Mouse (Mus musculus) thymus, adult 2 months (tissue): ENCODE results near the gene Nos1ap. TPM values are rescaled to one million over a fixed set of nuclear protein-coding genes. Genes with fewer than 3 reads are reported as not detected.
A peak's percentile ranks its signal among the peaks of the same experiment; 100 is the strongest.

Experiments
- DNase-seq: peaks from one replicate; pipeline ENCODE4 v3.0.0; 2021
- H3K27ac ChIP-seq: fragments of 200-500 bp; 2 replicates; pipeline ENCODE4 v1.5.1; 2012; ENCODE audit warnings: low read length, control low read depth; ENCODE audit not compliant: control insufficient read depth, insufficient read depth
- H3K27me3 ChIP-seq: fragments of 200-500 bp; 2 replicates; pipeline ENCODE4 v1.6.1; 2012; ENCODE audit warnings: mild to moderate bottlenecking, low read length, moderate library complexity, mixed read lengths; ENCODE audit not compliant: control insufficient read depth, insufficient read depth
- H3K36me3 ChIP-seq: fragments of 200-500 bp; 2 replicates; pipeline ENCODE4 v1.6.1; 2012; ENCODE audit warnings: mild to moderate bottlenecking, low read length, moderate library complexity; ENCODE audit not compliant: control insufficient read depth, insufficient read depth
- H3K4me1 ChIP-seq: fragments of 200-500 bp; replicated peaks from 2 replicates; pipeline ENCODE4 v1.6.1; 2012; ENCODE audit warnings: low read length; ENCODE audit not compliant: control insufficient read depth, insufficient read depth
- H3K4me3 ChIP-seq: fragments of 200-500 bp; 2 replicates; pipeline ENCODE4 v1.5.1; 2012; ENCODE audit warnings: mild to moderate bottlenecking, low read length, control low read depth, moderate library complexity; ENCODE audit not compliant: control insufficient read depth, insufficient read depth
- CTCF ChIP-seq: fragments of 200-500 bp; IDR thresholded peaks from 2 replicates; pipeline ENCODE4 v1.5.1; 2012; ENCODE audit warnings: mild to moderate bottlenecking, control low read depth, low read length, moderate library complexity, borderline replicate concordance; ENCODE audit not compliant: control insufficient read depth, poor library complexity, insufficient read depth; ENCODE audit errors: extremely low read depth
- POLR2A ChIP-seq: fragments of 200-500 bp; IDR thresholded peaks from 2 replicates; pipeline ENCODE4 v1.6.1; 2012; ENCODE audit warnings: mild to moderate bottlenecking, low read length, control low read depth, moderate library complexity; ENCODE audit not compliant: control insufficient read depth, poor library complexity, insufficient read depth; ENCODE audit errors: extremely low read depth
- WGBS: fragments of 180-500 bp; shearing (Covaris S2); methylation state at CpG from one replicate; pipeline ENCODE4 v1.1.7; 2018; 5-methylcytosine and 5-hydroxymethylcytosine counted together
- polyA plus RNA-seq: library from polyadenylated mRNA; depleted of rRNA; stranded (reverse); fragments of >200 nt; gene quantifications from 2 replicates; pipeline ENCODE4 v1.2.3, GENCODE M21; 2012

The Nos1ap gene
- polyA plus RNA-seq, 1 experiment = 3.3 TPM

- WGBS = 90% methylated on average over 4 of the region's 4 CpGs
- no peaks in the 10 kb centered on the region for H3K36me3 ChIP-seq
- DNase-seq = no peak
- TF ChIP-seq POLR2A = no peak
- TF ChIP-seq CTCF = no peak
- peaks cover 8% of the 10 kb centered on the region; the same call in 1 of the 2 replicates for H3K27me3 ChIP-seq
- no peak overlapping the region for H3K27ac ChIP-seq
- H3K4me1 ChIP-seq = peaks cover 7% of the 10 kb centered on the region; the same call in 1 of the 2 replicates
- no peak overlapping the region for H3K4me3 ChIP-seq
Measured at GRCm38 (mm10) chr1:170590531-170590930, 870 bp upstream of the Nos1ap start.

- H3K27me3 ChIP-seq = peaks cover 8% of the 10 kb centered on the region; the same call in 1 of the 2 replicates
- peak overlapping the region; percentile 70 for H3K4me3 ChIP-seq
- WGBS = 9% methylated on average over 11 of the region's 11 CpGs
- TF ChIP-seq POLR2A (no peak), CTCF (no peak)
- DNase-seq = no peak
- peaks cover 7% of the 10 kb centered on the region; the same call in 1 of the 2 replicates for H3K4me1 ChIP-seq
- H3K36me3 ChIP-seq = no peaks in the 10 kb centered on the region
- H3K27ac ChIP-seq = no peak overlapping the region
Measured at GRCm38 (mm10) chr1:170590041-170590360, 340 bp upstream of the Nos1ap start.

- 29% methylated on average over 8 of the region's 8 CpGs for WGBS
- Histone ChIP-seq H3K4me3 (peak overlapping the region; percentile 70), H3K27ac (no peak overlapping the region), H3K36me3 (no peaks in the 10 kb centered on the region), H3K27me3 (peaks cover 8% of the 10 kb centered on the region; the same call in 1 of the 2 replicates), H3K4me1 (peaks cover 7% of the 10 kb centered on the region; the same call in 1 of the 2 replicates)
- TF ChIP-seq CTCF (no peak), POLR2A (no peak)
- no peak for DNase-seq
Measured at GRCm38 (mm10) chr1:170588879-170589218, 812 bp downstream of the Nos1ap start.

GRCm38 (mm10) chr1:170588353-170588752, 1.3 kb downstream of the Nos1ap start:
- Histone ChIP-seq H3K4me1 (peaks cover 7% of the 10 kb centered on the region; the same call in 1 of the 2 replicates), H3K27ac (no peak overlapping the region), H3K36me3 (no peaks in the 10 kb centered on the region), H3K4me3 (no peak overlapping the region), H3K27me3 (peaks cover 8% of the 10 kb centered on the region; the same call in 1 of the 2 replicates)
- WGBS = 88% methylated on average over 6 of the region's 6 CpGs
- DNase-seq = no peak
- TF ChIP-seq CTCF (no peak), POLR2A (no peak)

- TF ChIP-seq POLR2A (no peak), CTCF (no peak)
- 89% methylated on average over 6 of the region's 6 CpGs for WGBS
- H3K4me3 ChIP-seq = no peak overlapping the region
- H3K27ac ChIP-seq = no peak overlapping the region
- H3K4me1 ChIP-seq = peaks cover 7% of the 10 kb centered on the region; the same call in 1 of the 2 replicates
- H3K27me3 ChIP-seq = peaks cover 8% of the 10 kb centered on the region; the same call in 1 of the 2 replicates
- no peak for DNase-seq
- no peaks in the 10 kb centered on the region for H3K36me3 ChIP-seq
Measured at GRCm38 (mm10) chr1:170586715-170587114, 2.9 kb downstream of the Nos1ap start.

- Histone ChIP-seq H3K27me3 (peaks cover 1% of the 10 kb centered on the region; the same call in 1 of the 2 replicates), H3K4me3 (no peak overlapping the region), H3K36me3 (no peaks in the 10 kb centered on the region), H3K27ac (no peak overlapping the region), H3K4me1 (peaks cover 1% of the 10 kb centered on the region; the same call in 1 of the 2 replicates)
- TF ChIP-seq POLR2A (no peak), CTCF (no peak)
- DNase-seq = no peak
- WGBS = 93% methylated on average over 2 of the region's 2 CpGs
Measured at GRCm38 (mm10) chr1:170583925-170584324, 5.7 kb downstream of the Nos1ap start.

GRCm38 (mm10) chr1:170582341-170582740, 7.3 kb downstream of the Nos1ap start:
- 83% methylated on average over 5 of the region's 5 CpGs for WGBS

More at GRCm38 (mm10) chr1:170582341-170582740, 7.3 kb downstream of the Nos1ap start:
- no peaks in the 10 kb centered on the region for H3K27me3 ChIP-seq
- no peak for DNase-seq
- no peak overlapping the region for H3K4me3 ChIP-seq
- no peak overlapping the region for H3K27ac ChIP-seq
- H3K36me3 ChIP-seq = no peaks in the 10 kb centered on the region
- TF ChIP-seq CTCF (no peak), POLR2A (no peak)
- H3K4me1 ChIP-seq = no peaks in the 10 kb centered on the region
